Mouse (Mus musculus) cortical plate, adult 2 months (tissue): ENCODE data around the gene Eif3m.

ENCODE experiments used
- CTCF ChIP-seq: fragments of 200-500 bp; IDR thresholded peaks from 2 replicates; pipeline ENCODE4 v1.5.1; 2011; ENCODE audit warnings: mild to moderate bottlenecking, control low read depth, low read length; ENCODE audit not compliant: insufficient read depth; ENCODE audit errors: extremely low read depth
- POLR2A ChIP-seq: fragments of 200-500 bp; IDR thresholded peaks from 2 replicates; pipeline ENCODE4 v1.6.1; 2011; ENCODE audit warnings: mild to moderate bottlenecking, low read length, control low read depth; ENCODE audit not compliant: insufficient read depth; ENCODE audit errors: extremely low read depth

GRCm38 (mm10) chr2:105023815-105024214 lies 6.9 kb upstream of the Eif3m start:
- TF ChIP-seq POLR2A (no peak), CTCF (no peak)
